Mouse (Mus musculus) kidney, postnatal 25 days (tissue): ENCODE measurements around the gene Gba.

ENCODE experiments used
- DNase-seq, 2 experiments: peaks; one replicate each; pipeline ENCODE4 v3.0.0; 2021; ENCODE audit warnings: mixed read lengths in 2 of 2

Gene Gba

DNA sequence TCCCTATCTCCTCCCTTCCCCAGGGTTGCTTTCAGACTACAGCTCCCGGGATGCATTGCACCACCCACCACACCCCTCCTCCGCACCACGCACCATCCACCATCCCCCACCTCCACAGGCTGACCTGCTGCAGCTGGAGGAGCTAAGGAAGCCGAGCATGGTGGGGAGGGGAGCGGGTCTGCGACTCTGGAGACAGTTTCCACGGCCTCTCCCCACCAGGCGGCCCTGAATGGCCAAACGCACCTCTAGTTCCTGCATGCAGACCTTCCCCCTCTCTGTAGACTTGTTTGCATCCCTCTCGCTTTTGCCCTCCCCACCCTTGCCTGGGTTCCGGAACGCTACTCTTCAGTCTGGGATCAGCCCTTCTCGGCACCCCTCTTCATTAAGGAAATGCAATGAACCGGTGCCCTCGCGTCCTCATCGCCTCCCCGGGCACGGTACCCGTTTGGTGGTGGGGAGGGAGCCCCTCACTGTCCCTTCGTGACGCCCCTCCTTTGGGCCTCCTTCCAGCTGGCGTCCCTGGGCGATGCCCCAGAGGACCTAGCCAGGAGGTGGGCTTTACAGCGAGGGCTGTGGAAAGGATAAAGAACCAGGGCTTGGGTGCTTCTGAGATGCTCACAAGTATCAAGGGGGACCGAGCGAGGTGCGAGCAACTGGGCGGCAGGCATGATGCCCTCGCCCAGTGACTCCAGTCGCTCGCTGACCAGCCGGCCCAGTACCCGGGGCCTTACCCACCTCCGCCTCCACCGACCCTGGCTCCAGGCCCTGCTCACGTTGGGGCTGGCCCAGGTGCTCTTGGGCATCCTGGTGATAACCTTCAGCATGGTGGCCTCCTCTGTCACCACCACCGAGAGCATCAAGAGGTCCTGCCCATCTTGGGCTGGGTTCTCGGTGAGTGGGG lies 19.4 kb upstream of the Gba start, which contains the start of gene Fam189b:
Gene Fam189b (plus strand): TSS at position 86 of the 901 bp plus-strand sequence.
- DNase-seq, result peak; percentile 82 to 90

- DNase-seq, result no peak
Measured at GRCm38 (mm10) chr3:89183959-89184315, 18.8 kb upstream of the Gba start.

- no peak for DNase-seq
Measured at GRCm38 (mm10) chr3:89187197-89187596, 15.5 kb upstream of the Gba start.

DNA sequence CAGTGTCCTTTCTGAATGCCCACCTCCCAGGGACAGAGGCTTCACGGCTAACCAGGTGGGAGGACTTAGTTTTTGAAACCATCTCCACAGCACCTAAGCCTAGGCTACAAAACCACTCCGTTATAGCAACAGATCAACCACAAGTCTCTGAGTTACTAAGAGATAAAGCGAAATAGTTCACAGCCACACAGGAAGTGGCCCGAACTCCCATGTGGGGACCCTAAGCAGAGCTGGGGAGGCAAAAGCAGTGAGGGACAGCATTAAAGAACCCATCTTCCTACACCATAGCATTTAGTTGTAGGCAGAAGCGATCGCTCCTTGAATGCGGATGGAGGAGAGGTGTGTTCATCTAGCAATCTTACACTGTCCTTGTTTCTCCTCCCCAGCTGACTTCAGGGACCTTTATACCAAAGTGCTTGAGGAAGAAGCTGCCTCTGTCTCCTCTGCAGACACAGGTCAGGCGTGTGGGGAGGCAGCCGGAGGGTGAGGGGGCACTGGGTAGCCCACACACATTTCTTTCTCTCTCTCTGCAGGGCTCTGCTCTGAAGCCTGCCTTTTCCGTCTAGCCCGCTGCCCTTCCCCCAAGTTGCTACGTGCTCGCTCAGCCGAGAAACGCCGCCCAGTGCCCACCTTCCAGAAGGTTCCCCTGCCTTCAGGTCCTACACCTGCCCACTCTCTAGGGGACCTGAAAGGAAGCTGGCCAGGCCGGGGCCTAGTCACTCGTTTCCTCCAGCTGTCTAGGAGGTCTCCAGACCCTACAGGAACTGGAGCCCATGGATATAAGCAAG lies 14.8 kb upstream of the Gba start:
- DNase-seq, result no peak

- no peak for DNase-seq
Measured at GRCm38 (mm10) chr3:89188478-89188875, 14.3 kb upstream of the Gba start.

DNA sequence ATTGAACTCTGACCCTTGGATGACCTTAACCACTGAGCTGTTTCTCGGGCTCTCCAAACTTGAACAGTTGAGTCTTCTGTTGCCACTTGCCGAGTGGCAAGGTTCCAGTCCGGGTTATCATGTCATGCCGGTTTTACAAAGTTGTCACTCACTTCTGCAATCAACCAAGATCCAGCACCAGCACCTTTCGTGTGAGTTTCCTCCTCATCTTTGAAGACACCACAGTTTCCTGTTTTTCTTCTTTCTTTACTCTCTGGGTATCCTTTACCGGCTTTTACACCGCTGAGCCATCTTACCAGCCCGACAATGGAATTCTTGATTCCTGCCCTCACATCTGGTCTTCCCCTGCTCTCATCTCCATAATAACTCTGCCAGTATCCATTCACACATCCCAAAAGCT lies 12.3 kb upstream of the Gba start:
- DNase-seq, result no peak

DNA sequence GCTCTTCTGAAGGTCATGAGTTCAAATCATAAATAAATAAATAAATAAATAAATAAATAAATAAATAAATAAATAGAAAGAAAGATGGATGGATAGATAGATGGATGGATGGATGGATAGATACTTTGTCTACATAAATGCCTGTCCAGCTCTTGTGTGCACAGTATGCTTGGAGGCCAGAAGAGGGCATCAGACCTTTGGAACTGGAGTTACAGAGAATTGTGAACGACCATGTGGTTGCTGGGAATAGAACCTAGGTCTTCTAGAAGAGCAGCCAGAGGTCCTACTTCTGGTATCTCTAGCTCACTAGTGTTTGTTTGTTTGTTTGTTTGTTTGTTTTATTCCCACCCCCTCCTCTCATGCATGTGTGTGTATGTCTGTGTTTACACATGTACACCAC lies 9.4 kb upstream of the Gba start:
- DNase-seq, result no peak

GRCm38 (mm10) chr3:89193853-89194252 lies 8.9 kb upstream of the Gba start:
- DNase-seq, result peak in 1 of 2 experiments; percentile 49

DNA sequence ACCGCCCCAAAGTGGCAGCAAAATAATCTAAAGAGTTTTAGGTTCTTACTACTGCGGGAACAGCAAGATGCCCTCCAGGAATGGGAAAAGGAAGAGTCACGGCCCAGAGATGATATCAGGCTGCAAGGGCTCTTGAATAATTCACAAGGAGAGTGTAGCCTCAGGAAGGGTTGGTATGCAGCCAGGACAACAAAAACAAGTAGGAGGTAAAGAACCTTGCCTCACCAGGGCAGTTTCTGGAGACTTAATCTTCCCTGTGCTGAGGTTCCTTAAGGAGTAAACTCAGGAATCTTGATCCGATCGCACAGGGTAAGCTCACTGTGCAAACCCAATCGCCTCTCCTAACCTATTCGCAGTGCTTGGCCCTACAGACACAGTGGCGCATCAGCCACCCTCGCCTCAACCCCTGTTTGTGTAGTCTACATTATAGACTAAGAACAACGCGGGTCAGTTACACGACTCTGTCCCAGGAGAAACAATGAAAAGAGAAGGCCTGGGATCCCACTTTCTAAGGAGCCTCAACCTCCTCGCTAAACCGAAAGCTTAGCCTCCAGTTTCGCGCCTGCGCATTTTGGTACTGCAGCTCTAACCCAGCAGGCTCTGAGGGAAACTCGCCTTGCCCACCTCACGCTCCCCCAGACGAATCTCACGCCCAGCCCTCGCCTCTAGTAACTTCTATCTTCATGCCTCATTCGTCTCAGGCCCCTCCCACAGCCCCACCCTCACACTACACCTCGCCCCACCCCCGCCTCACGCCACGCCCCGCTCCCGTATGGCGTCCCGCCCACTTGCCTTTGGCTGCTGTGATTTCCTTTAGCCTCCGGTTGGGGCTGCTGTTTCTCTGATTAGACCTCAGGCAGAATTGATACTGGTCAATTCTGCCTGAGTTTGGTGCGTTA lies 6.5 kb upstream of the Gba start:
- peak; percentile 93 to 94 for DNase-seq

- DNase-seq, result no peak
Measured at GRCm38 (mm10) chr3:89199839-89200238, 2.9 kb upstream of the Gba start.

- DNase-seq, result no peak
Measured at GRCm38 (mm10) chr3:89203142-89203514, 400 bp downstream of the Gba start.

GRCm38 (mm10) chr3:89206079-89206478 lies 3.4 kb downstream of the Gba start:
- no peak for DNase-seq

- DNase-seq, result no peak
Measured at GRCm38 (mm10) chr3:89206695-89207094, 4.0 kb downstream of the Gba start.

GRCm38 (mm10) chr3:89208075-89208657 lies 5.4 kb downstream of the Gba start:
- peak in 1 of 2 experiments; percentile 33 for DNase-seq

DNA sequence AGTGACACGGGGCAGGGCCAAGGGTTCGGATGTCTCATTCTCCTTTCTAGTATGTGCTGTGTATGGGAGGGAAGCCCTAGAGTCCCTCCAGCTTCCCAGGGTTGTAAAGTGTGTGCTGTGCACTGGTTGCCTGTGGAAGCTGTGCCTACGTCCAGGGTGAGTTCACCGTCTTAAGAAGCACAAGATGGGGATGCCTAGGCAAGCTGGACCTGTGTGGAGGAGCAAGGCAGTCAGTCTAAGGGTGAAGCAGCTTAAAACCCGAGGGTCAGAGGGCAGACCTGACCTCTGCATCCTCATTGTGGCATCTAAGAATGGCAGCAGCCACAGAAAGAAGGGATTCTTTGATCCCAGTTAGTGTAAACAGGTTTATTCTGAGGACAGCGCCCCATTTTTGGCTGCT lies 6.0 kb downstream of the Gba start:
- no peak for DNase-seq

DNA sequence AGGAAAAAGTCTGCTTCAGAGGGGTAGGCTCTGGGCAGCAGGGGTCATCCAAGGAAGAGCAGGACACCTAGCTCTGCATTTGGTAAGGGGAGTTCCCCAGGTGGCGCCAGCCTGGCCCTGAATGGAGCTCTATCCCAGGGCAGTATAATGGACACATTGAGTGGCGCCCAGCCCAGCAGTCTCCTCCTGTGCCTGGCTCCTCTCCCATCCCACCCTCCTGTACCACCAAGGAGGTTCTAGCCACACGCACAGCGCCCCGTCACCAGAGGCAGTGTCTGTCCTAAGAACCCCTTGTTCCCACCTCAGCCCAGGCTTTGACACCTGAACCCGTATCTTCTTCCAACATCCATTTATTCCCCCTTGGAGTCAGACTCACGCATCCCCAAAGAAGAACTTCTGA lies 7.0 kb downstream of the Gba start:
- peak in 1 of 2 experiments; percentile 32 for DNase-seq

- DNase-seq, result peak in 1 of 2 experiments; percentile 58
Measured at GRCm38 (mm10) chr3:89210162-89210561, 7.4 kb downstream of the Gba start.

DNA sequence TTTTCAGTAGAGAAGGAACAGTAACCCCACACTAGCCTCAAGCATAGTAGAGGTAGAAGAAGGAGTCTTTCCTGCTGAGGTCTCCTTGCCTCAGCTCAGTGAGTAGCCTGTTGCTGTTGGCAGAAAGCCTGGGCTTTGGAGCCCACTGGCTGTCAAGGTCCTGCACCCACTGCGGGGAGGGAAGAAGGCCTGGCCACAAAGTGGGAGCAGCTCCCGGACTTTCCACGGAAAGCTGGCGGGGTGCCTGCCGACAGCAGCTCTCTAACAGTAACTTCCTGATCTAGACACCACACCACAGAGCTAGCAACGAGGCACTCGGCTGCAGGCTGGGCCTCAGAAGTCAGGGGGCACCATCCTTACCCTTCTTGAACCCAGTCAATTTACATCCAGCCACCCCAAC lies 8.0 kb downstream of the Gba start:
- peak; percentile 61 to 77 for DNase-seq

- DNase-seq, result peak; percentile 95 to 96
Measured at GRCm38 (mm10) chr3:89213803-89214530, 11.2 kb downstream of the Gba start.

DNA sequence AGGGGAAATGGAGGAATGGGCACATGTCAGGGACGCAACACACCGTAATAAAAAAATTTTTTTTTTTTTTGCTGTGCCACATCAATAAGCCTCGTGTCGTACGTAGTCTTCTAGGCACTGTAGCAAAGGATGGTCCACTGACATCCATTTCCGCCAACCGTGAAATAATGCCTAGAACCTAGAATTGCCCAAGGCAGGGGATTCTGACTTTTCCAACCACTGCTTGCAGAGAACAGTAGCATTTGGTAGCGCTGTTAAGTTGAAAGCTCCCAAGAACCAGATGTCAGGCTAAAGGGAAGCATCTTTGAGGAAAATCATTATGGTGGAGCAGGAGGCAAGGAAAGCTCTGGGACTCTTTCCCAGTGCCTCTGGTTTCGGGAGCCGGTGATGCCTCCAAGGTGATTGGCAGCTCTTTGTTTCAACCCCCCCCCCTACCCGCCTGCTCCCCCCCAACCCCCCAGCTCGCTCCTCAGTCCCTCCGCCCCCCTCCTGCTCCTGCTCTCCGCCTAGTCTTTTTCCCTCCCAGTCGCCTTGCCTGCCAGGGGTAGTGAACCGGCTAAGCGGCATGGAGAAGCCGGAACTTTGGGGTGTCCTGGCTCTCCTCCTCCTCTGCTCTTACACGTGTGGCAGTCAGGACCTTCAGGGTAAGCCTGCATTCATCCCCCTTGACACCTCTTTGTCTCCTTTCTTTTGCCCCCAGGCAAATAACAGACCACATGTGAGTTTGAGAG lies 12.1 kb downstream of the Gba start, which contains the start of gene Thbs3:
Gene Thbs3 (plus strand): TSS at position 500 of the 731 bp plus-strand sequence.
- DNase-seq, result no peak

DNA sequence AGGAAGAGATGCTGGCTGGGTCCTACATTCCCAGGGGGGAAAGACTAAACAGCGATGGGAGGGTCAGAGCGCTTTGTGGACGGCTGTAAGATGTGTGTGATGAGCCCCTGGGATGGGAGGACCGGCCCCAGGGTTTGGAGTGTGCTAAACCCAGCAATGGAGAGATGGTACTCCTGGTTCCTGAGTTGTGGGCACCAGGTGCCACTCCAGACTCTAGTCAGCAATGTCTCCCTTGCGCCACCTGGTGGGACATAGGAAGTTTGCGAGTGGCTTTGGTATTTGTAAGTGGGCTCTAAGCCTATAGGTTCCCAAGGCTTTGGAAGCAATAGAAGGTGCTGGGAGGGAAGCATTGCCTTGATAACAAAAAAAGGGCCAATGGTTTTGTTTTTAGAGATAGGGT lies 13.1 kb downstream of the Gba start:
- DNase-seq, result peak; percentile 88 to 93
